Mouse (Mus musculus) liver, embryonic 14.5 days (tissue): ENCODE measurements around the gene Dpp6.

Experiments
- CTCF ChIP-seq: IDR thresholded peaks from 2 replicates; pipeline ENCODE4 v1.5.1; 2016; ENCODE audit warnings: antibody characterized with exemption, low read depth, control low read depth
- EP300 ChIP-seq: IDR thresholded peaks from 2 replicates; pipeline ENCODE4 v1.6.1; 2016; ENCODE audit warnings: antibody characterized with exemption, low read depth

- no peak for TF ChIP-seq CTCF
- TF ChIP-seq EP300: no peak
Observed at GRCm38 (mm10) chr5:27081275-27081674, 264.3 kb downstream of the Dpp6 start.
